Mouse (Mus musculus) cerebellum, adult 2 months (tissue): ENCODE data around the gene Ankrd55. TPM values are rescaled to one million over a fixed set of nuclear protein-coding genes. Genes with fewer than 3 reads are reported as not detected.
"Not testable (repeated sequence)": the region's sequence is repeated elsewhere in the genome, so short reads cannot be mapped to it uniquely, and the experiment has no call there.

Experiments
- DNase-seq, 2 experiments: peaks; one replicate each; pipeline ENCODE4 v3.0.0; 2021
- H3K27ac ChIP-seq: fragments of 200-500 bp; 2 replicates; pipeline ENCODE4 v1.5.1; 2012; ENCODE audit warnings: low read length, control low read depth, inconsistent platforms; ENCODE audit not compliant: insufficient read depth
- H3K27me3 ChIP-seq: fragments of 200-500 bp; 2 replicates; pipeline ENCODE4 v1.6.1; 2012; ENCODE audit warnings: inconsistent platforms, mild to moderate bottlenecking, low read length, moderate library complexity; ENCODE audit not compliant: control insufficient read depth, insufficient read depth
- H3K4me1 ChIP-seq: fragments of 200-500 bp; 2 replicates; pipeline ENCODE4 v1.6.1; 2011; ENCODE audit warnings: low read length; ENCODE audit not compliant: control insufficient read depth, insufficient read depth
- H3K4me3 ChIP-seq: fragments of 200-500 bp; replicated peaks from 2 replicates; pipeline ENCODE3; 2011; ENCODE audit warnings: mild to moderate bottlenecking, low read depth, low read length, control low read depth; ENCODE audit not compliant: insufficient read depth
- CTCF ChIP-seq: fragments of 200-500 bp; IDR thresholded peaks from 2 replicates; pipeline ENCODE4 v1.5.1; 2011; ENCODE audit warnings: low read depth, mild to moderate bottlenecking, control low read depth, low read length, moderate library complexity, borderline replicate concordance; ENCODE audit not compliant: insufficient read depth
- POLR2A ChIP-seq: fragments of 200-500 bp; IDR thresholded peaks from 2 replicates; pipeline ENCODE4 v1.6.1; 2011; ENCODE audit warnings: low read length, control low read depth, borderline replicate concordance; ENCODE audit not compliant: insufficient read depth
- WGBS: fragments of 180-500 bp; shearing (Covaris S2); methylation state at CpG from one replicate; pipeline ENCODE4 v1.1.7; 2018; 5-methylcytosine and 5-hydroxymethylcytosine counted together
- polyA plus RNA-seq: library from polyadenylated mRNA; depleted of rRNA; stranded (reverse); fragments of >200 nt; gene quantifications from 2 replicates; pipeline ENCODE4 v1.2.3, GENCODE M21; 2012; rRNA removed

Ankrd55 gene
- polyA plus RNA-seq, 1 experiment: 15.2 TPM

DNA sequence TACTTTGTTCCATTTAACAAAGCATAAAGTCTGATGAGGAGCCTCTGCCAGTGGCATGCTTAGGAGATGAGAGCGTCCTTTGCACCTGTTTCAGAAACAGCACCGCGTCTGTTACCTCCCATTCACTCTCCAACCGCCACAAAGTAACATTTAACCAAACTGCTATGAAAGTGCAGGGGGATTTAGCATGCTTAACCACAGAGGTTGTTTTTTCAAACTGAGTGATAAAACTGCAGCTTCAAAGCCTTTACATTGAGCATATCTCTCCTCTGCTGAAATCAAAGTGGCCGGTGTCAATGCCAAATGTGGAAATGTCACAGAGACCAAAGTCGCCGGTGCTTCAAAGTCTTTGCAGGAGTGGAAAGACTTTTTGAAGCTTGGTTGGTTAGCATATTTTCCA is 136.4 kb downstream of the Ankrd55 start:
- Histone ChIP-seq H3K27ac (no peak overlapping the region), H3K27me3 (no peaks in the 10 kb centered on the region), H3K4me1 (no peaks in the 10 kb centered on the region), H3K4me3 (no peak overlapping the region)
- TF ChIP-seq CTCF: no peak
- no peak for TF ChIP-seq POLR2A
- no peak for DNase-seq
- 92% methylated on average over 7 of the region's 7 CpGs for WGBS

DNA sequence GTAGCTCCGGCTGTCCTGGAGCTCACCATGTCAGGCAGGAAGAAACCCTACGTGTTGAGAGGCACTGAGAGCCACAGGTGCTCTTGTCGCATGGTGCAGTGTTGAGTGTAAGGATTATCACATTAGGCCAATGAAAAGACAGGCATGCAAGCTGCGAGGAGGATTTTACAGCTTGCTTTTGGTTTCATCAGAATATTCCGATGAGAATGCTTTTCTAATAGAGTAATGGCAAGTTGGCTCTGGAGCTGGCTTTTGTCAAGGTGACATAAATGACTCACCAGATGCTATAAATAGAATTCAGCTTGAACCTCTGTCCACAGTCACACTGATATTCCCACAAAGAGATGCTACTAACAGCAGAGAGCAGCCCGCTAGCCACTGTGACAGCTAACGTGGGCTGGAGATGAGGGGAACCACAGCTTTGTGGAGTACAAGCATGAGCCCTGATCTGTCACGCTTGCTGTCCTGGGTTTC is 137.0 kb downstream of the Ankrd55 start:
- Histone ChIP-seq H3K4me3 (no peak overlapping the region), H3K27ac (no peak overlapping the region), H3K4me1 (no peaks in the 10 kb centered on the region), H3K27me3 (no peaks in the 10 kb centered on the region)
- 75% methylated on average over 8 of the region's 8 CpGs for WGBS
- DNase-seq: no peak
- TF ChIP-seq POLR2A (no peak), CTCF (no peak)

DNA sequence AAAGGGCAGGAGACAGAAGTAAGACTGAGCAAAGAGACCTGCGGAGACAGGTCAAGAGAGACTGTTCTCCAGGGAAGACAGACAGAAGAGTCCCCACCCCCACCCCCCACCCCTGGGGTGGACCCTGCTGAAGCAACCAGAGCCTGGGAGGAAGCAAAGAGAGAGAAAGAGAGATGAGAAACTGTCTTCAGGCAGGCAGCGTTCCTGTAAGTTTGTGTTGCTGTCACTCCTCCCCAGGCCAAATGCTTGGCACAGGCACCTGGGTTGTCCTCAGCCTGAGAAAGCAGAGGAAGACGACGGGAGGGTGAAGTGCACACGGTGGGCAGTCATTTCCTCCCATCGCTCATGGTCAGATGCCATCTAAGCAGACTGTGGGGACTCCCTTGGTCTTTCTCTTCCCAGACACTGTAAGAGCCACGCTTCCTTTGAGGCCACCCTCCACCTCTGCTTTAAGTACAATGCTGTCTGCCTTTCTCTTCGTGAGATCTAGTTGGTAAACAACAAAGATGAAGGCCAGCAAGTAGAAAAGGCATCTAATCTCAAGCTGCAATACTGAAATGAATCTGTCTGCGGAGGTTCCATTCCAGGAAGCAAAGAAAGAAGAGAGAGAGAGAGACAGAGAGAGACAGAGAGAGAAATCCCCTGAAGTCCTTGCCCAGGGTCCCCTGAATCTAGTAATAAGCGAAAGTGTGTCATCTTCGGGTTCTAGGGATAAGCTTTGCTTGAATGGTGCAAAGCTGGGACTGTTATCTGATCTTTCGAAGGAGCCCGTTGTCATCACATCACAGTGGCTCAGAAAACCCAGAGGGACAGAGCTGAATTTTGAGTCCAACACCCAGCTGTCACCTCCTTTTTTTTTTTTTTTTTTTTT is 138.2 kb downstream of the Ankrd55 start:
- TF ChIP-seq POLR2A: no peak
- no peak for TF ChIP-seq CTCF
- Histone ChIP-seq H3K4me3 (no peak overlapping the region), H3K27ac (no peak overlapping the region), H3K27me3 (no peaks in the 10 kb centered on the region), H3K4me1 (no peaks in the 10 kb centered on the region)
- WGBS: 58% methylated on average over 13 of the region's 13 CpGs
- DNase-seq: no peak

DNA sequence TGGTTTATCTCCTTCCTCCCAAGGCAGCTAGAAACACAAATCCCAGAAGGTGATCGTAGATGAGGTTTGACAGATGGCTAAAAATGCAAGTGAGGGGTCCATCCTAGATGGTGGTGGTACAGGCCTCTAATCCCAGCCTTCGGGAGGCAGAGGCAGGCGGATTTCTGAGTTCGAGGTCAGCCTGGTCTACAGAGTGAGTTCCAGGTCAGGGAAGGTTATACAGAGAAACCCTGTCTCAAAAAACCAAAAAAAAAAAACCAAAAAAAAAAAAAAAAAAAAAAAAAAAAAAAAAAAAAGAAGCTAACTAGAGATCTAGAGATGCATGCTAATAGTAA is 138.9 kb downstream of the Ankrd55 start:
- H3K27me3 ChIP-seq, H3K4me3 ChIP-seq, H3K4me1 ChIP-seq, DNase-seq, H3K27ac ChIP-seq: not testable (repeated sequence)
- WGBS: 92% methylated on average over 4 of the region's 4 CpGs

GRCm38 (mm10) chr13:112427521-112427920 is 139.3 kb downstream of the Ankrd55 start:
- no peak for DNase-seq
- no peaks in the 10 kb centered on the region for H3K4me1 ChIP-seq
- H3K4me3 ChIP-seq: no peak overlapping the region
- 88% methylated on average over 15 of the region's 15 CpGs for WGBS
- H3K27ac ChIP-seq: no peak overlapping the region
- H3K27me3 ChIP-seq: no peaks in the 10 kb centered on the region
- TF ChIP-seq POLR2A: no peak
- no peak for TF ChIP-seq CTCF

GRCm38 (mm10) chr13:112433271-112433670 is 145.0 kb downstream of the Ankrd55 start:
- H3K4me1 ChIP-seq: no peaks in the 10 kb centered on the region
- H3K4me3 ChIP-seq: no peak overlapping the region
- no peak for DNase-seq
- TF ChIP-seq CTCF (no peak), POLR2A (no peak)
- H3K27ac ChIP-seq: no peak overlapping the region
- no peaks in the 10 kb centered on the region for H3K27me3 ChIP-seq
- 78% methylated on average over 5 of the region's 5 CpGs for WGBS

Other genes starting within 250 kb of the Ankrd55 start
- gene Il6st, start 175.6 kb downstream of the Ankrd55 start, polyA plus RNA-seq: 32.4 and 32.8 TPM in 2 replicates